Mouse (Mus musculus): ENCODE results near the gene Naa10. TPM values are rescaled to one million over a fixed set of nuclear protein-coding genes. Genes with fewer than 3 reads are reported as not detected.

The Naa10 gene
- 87.7 and 97.8 TPM in 2 replicates for polyA plus RNA-seq (2012; rRNA removed)

DNA sequence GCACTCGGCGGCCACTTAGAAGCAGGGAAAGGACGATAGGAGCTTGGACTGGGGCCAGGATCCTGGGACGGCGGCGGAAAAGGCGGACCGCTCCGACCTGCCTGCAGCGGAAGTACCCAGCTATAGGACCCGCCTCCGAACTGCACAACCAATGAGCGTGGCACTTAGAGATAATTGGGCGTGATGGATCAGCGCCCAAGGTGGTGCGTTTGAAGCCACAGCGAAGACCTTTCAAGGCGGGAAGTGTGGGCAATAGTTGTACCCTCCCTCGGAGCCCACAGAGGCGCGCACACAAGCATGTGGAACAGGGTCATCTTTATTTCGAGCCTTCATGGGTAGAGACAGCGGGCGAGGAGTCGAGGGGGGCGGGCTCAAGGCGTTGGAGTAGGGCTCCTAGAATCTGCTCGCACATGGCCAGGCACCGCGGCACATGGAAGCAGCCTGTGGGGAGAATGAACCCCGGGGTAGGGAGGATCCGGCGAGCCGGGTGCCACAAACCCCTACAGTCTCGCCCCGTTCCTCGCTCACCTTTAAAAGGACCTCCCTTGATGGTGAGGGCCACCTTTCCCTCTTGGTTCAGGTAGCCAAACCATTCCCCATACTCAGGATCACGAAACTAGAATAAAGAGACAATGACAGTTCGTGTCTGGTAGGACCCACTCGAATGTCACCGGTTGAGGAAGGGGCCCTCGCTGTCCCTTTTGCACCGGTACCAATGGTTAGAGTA is at the start of gene Naa10, which contains the start of gene Arhgap4:
Gene Naa10 (minus strand): TSS at position 122 of the 727 bp plus-strand sequence.
Gene Arhgap4 (minus strand): TSS at position 48 of the 727 bp plus-strand sequence.
- TF ChIP-seq CTCF (IDR thresholded peaks at IDR 0.05; ENCODE audit: borderline replicate concordance, extremely low read depth, insufficient read depth, insufficient read length), result no peak
- 0 out of 2 replicates have a peak, but pooled peaks have one; percentile 13 for TF ChIP-seq POLR2A (IDR thresholded peaks at IDR 0.05; ENCODE audit: borderline replicate concordance, extremely low read depth, insufficient read depth, insufficient read length, poor library complexity, severe bottlenecking)
- peak; percentile 96 for DNase-seq (ENCODE audit: low read depth)

GRCm38 (mm10) chrX:73970781-73971180 is 49.0 kb upstream of the Naa10 start:
- DNase-seq (ENCODE audit: low read depth), result no peak
- no peak for TF ChIP-seq CTCF (IDR thresholded peaks at IDR 0.05; ENCODE audit: borderline replicate concordance, extremely low read depth, insufficient read depth, insufficient read length)
- no peak for TF ChIP-seq POLR2A (IDR thresholded peaks at IDR 0.05; ENCODE audit: borderline replicate concordance, extremely low read depth, insufficient read depth, insufficient read length, poor library complexity, severe bottlenecking)

GRCm38 (mm10) chrX:73969729-73970128 is 48.0 kb upstream of the Naa10 start:
- TF ChIP-seq POLR2A (IDR thresholded peaks at IDR 0.05; ENCODE audit: borderline replicate concordance, extremely low read depth, insufficient read depth, insufficient read length, poor library complexity, severe bottlenecking) (no peak), CTCF (IDR thresholded peaks at IDR 0.05; ENCODE audit: borderline replicate concordance, extremely low read depth, insufficient read depth, insufficient read length) (no peak)
- no peak for DNase-seq (ENCODE audit: low read depth)

DNA sequence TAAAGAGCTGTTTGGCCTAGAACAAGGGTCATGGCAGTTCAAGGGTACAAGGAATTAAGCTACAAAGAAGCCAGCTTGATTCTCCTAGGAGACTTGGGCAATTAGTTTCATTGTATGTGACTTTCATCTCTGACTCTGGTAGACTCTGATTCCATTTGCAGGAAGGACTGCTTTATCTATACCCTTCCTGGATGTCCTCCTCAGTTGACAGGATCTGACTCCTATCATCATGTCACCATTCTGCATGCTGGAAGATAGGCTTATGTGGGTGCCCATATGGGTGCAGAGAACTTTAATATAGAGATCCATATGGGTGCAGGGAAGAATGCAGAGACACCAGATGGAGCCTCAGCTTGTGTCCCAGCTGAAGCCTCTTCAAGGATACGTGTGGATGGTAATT is 47.4 kb upstream of the Naa10 start:
- TF ChIP-seq POLR2A (IDR thresholded peaks at IDR 0.05; ENCODE audit: borderline replicate concordance, extremely low read depth, insufficient read depth, insufficient read length, poor library complexity, severe bottlenecking), result no peak
- TF ChIP-seq CTCF (IDR thresholded peaks at IDR 0.05; ENCODE audit: borderline replicate concordance, extremely low read depth, insufficient read depth, insufficient read length), result no peak
- DNase-seq (ENCODE audit: low read depth), result no peak

GRCm38 (mm10) chrX:73967177-73968075 is 45.7 kb upstream of the Naa10 start:
- TF ChIP-seq CTCF (IDR thresholded peaks at IDR 0.05; ENCODE audit: borderline replicate concordance, extremely low read depth, insufficient read depth, insufficient read length) (no peak), POLR2A (IDR thresholded peaks at IDR 0.05; ENCODE audit: borderline replicate concordance, extremely low read depth, insufficient read depth, insufficient read length, poor library complexity, severe bottlenecking) (peak; percentile 69; the same call in 1 of the 2 replicates)

DNA sequence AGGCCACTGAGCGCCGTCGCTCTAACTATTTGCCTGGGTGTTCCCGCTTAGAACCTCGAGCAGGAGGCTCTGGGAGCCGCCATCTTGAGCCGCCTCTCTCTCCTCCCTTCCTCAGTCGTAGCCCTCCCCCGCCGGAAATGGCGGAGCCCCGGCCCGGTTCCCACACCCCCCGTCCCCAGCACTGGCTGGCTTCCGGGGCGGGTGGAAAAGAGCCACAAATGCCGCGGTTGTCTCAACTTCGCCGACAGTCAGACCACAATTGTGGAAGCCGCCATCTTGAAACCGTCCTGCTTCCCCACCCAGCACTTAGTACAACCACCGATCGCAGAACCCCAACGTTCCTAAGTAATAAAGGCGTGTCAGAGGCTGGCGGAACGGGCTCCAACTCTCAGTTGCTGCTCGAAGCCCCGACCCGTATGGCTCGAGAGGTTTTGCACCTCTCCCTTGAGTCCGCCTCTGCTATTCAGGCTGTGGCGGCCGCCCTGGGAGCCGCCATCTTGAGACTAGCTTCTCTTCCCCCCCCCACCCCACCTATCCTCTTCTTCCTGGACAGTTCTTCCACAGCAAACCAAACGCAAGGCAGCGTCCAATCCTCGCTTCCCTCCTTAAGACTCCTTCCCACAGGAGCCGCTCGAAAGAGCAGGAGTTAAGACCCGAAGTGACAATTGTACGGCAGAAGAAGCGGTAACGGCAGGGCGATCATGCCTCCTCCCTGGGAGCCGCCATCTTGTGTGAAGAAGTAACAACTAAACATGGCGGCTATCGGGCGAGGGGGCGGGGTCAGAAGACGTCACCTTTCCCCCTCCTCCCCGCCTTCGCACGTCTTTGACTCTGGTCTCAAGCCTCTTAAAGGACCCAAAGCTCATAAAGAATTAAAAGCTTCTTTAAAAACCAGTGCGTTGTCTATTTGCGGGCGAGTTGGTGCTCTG is 44.8 kb upstream of the Naa10 start, which contains the start of gene Hcfc1:
Gene Hcfc1 (minus strand): TSS at position 110 of the 929 bp plus-strand sequence.
- peak; percentile 96 for DNase-seq (ENCODE audit: low read depth)
- TF ChIP-seq CTCF (IDR thresholded peaks at IDR 0.05; ENCODE audit: borderline replicate concordance, extremely low read depth, insufficient read depth, insufficient read length) (no peak), POLR2A (IDR thresholded peaks at IDR 0.05; ENCODE audit: borderline replicate concordance, extremely low read depth, insufficient read depth, insufficient read length, poor library complexity, severe bottlenecking) (peak; percentile 60; the same call in 1 of the 2 replicates)

More at GRCm38 (mm10) chrX:73967177-73968075, 45.7 kb upstream of the Naa10 start:
- peak; percentile 97 for DNase-seq (ENCODE audit: low read depth)

GRCm38 (mm10) chrX:73965307-73965706 is 43.6 kb upstream of the Naa10 start:
- DNase-seq (ENCODE audit: low read depth), result peak; percentile 71
- no peak for TF ChIP-seq POLR2A (IDR thresholded peaks at IDR 0.05; ENCODE audit: borderline replicate concordance, extremely low read depth, insufficient read depth, insufficient read length, poor library complexity, severe bottlenecking)

DNA sequence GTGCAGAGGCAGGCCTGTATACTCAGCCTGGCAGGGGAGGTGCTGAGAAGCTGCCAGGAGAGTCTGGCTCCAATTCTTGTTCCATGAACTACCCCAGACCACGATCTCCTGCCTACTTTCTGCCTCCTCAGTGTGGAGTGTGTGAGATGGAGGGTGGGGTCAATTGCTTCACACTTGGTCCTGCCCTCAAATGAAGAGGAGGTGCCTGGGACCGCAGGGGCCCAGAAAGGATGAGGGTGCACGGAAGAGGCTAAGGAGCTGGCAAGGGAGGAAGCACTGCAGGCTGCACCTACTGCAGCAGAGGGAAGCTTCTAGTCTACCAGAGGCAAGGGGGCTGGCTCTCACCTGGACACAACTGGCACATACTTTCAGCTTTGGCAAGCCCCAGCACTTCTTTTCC is 42.6 kb upstream of the Naa10 start:
- DNase-seq (ENCODE audit: low read depth), result no peak
- TF ChIP-seq CTCF (IDR thresholded peaks at IDR 0.05; ENCODE audit: borderline replicate concordance, extremely low read depth, insufficient read depth, insufficient read length) (no peak), POLR2A (IDR thresholded peaks at IDR 0.05; ENCODE audit: borderline replicate concordance, extremely low read depth, insufficient read depth, insufficient read length, poor library complexity, severe bottlenecking) (no peak)

DNA sequence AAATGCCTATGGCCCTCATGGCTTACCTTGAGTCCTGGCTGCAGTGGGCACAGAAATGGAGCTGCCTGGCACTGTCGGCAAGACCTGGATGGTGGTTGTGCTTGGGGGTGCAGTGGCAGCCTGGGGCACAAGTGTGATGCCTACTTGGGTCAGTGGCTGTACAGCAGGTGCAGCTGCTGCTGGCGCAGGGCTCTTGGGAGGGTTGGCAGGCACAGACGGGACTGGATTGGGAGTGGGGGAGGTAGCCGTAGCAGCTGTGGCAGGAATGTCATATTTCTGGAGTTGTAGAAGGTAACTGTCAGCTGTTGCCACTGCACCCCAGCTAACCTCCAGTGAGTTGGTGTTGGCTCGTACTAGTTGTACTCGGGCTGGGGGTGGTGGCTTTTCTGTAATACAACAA is 33.2 kb upstream of the Naa10 start:
- DNase-seq (ENCODE audit: low read depth), result no peak
- TF ChIP-seq CTCF (IDR thresholded peaks at IDR 0.05; ENCODE audit: borderline replicate concordance, extremely low read depth, insufficient read depth, insufficient read length) (no peak), POLR2A (IDR thresholded peaks at IDR 0.05; ENCODE audit: borderline replicate concordance, extremely low read depth, insufficient read depth, insufficient read length, poor library complexity, severe bottlenecking) (no peak)

GRCm38 (mm10) chrX:73952603-73953002 is 30.9 kb upstream of the Naa10 start:
- TF ChIP-seq CTCF (IDR thresholded peaks at IDR 0.05; ENCODE audit: borderline replicate concordance, extremely low read depth, insufficient read depth, insufficient read length) (no peak), POLR2A (IDR thresholded peaks at IDR 0.05; ENCODE audit: borderline replicate concordance, extremely low read depth, insufficient read depth, insufficient read length, poor library complexity, severe bottlenecking) (no peak)
- DNase-seq (ENCODE audit: low read depth), result no peak

Data from brain, embryonic 14.5 days (tissue).